Mouse (Mus musculus): Measurements from ENCODE around the gene Vmn2r22.
"Not testable (repeated sequence)": the region's sequence is repeated elsewhere in the genome, so short reads cannot be mapped to it uniquely, and the experiment has no call there.

DNA sequence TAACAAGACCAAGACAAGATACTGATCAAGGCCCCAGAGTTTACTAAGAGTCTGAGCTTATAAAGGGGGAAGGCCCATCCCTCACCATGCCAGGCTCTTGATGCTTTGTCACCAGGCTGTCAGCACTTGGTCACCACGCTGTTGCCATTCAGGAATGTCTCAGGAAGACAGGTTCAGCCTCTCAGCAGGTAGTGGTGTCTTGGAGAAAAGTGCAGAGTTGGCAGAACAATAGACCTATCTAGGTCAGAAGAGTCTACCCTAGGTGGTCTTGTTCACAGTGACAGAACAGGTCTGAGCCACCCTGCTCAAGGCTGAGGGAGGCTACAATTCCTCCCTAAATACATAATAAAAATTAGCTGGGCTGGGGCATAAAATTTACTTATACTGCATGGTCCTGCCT, 46.1 kb upstream of the Vmn2r22 start:
- not testable (repeated sequence) for TF ChIP-seq EP300 (IDR thresholded peaks at IDR 0.05; ENCODE audit: insufficient read depth, low read depth, low read length); CTCF (IDR thresholded peaks at IDR 0.05)

Data from heart, adult 2 months (tissue).